Mouse (Mus musculus) ES-E14 (cell line): ENCODE measurements at regions not wholly inside any gene's neighbourhood (a gene's known extent, or its start where the extent isn't known, plus 50 kb on each side); places are given as distances from the start of the nearest gene placed in this dataset.

Experiments used
- HCFC1 ChIP-seq: IDR thresholded peaks from 2 replicates; pipeline ENCODE4 v1.6.1; 2012; ENCODE audit warnings: low read length, inconsistent platforms, borderline replicate concordance; ENCODE audit not compliant: insufficient read depth
- MAFK ChIP-seq: IDR thresholded peaks from 2 replicates; pipeline ENCODE4 v1.6.1; 2014; ENCODE audit warnings: mild to moderate bottlenecking, low read depth, low read length, inconsistent platforms; ENCODE audit not compliant: insufficient read depth

DNA sequence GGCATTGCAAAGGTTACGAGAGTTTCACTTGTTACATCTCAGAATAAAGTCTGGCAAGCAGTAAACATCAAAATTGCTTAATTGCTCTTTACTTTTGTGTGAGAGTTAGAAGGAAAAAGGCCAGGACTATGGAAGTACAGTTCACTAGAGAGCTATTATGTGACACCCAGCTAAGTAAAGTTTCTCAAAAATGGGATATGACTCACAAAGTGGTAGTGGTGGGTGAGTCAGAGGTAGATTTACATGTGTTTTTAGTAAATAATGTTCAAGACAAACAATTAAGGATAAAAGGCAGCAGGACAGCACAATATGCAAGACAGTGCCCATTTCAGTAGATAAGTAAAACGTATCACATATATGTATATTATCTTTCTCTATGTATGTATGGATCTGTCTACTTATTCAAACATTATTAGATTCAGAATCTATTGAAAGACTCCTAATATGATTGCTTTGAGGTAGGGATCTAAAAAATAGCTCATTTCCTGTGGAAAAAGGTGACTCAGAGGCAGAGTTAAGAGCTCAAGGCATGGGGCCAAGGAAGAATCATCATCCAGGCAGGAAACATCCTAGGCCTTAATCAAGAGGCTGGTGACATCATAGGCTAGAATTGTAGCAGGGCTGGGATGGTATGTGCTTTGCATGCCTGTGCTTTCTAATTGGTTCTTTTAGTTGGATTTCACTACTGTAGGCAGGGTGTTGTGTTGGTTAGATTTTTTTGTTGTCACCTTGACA lies 211.2 kb downstream of the C1d start:
- TF ChIP-seq HCFC1, result no peak
- TF ChIP-seq MAFK, result no peak
